ENCODE assay signal across 14 mouse cellular contexts in genomic region chr2:180411013-180411412, GRCm38 (mm10). TPM values are rescaled to one million over a fixed set of nuclear protein-coding genes. Genes with fewer than 3 reads are reported as not detected.
DNase-seq lines count a peak whose midpoint lies in the region; ATAC-seq lines count a peak whose summit lies in the region.
"Had no signal": no experiment of that assay in that cellular context is flagged by ENCODE, and none has a peak within 500 bp of the region (broad histone marks: within the 10 kb centered on the region; RNA-seq: fewer than 3 reads in every experiment).

No protein-coding gene starts in this region.

- no peak for ATAC-seq in kidney, embryonic 14.5 days (ENCODE audit: low FRiP score, low TSS enrichment)
- ATAC-seq in erythroid progenitor cell, adult 5-6 weeks (replicated peaks; ENCODE audit: low FRiP score, poor library complexity, severe bottlenecking): no peak

- H3K36me3 ChIP-seq in kidney, embryonic 14.5 days (ENCODE audit: control insufficient read depth, insufficient read depth, low read length): no peaks in the 10 kb centered on the region
- H3K36me3 ChIP-seq: heart, embryonic 13.5 days; hindbrain, embryonic 15.5 days had no signal

- H3K9ac ChIP-seq in kidney, embryonic 14.5 days (ENCODE audit: low read depth, low read length): no peak overlapping the region
- H3K9ac ChIP-seq: heart, embryonic 13.5 days; hindbrain, embryonic 15.5 days had no signal

- H3K4me2 ChIP-seq in kidney, embryonic 14.5 days (replicated peaks; ENCODE audit: low read depth, low read length): no peak overlapping the region
- H3K4me2 ChIP-seq: heart, embryonic 13.5 days; hindbrain, embryonic 15.5 days had no signal

- no peak overlapping the region for H3K27ac ChIP-seq in kidney, embryonic 14.5 days (ENCODE audit: low read depth, low read length)
- H3K27ac ChIP-seq: heart, embryonic 13.5 days; hindbrain, embryonic 15.5 days had no signal

- DNase-seq in kidney, postnatal 10 days: peak; percentile 43
- DNase-seq in NIH3T3 (ENCODE audit: low read depth): peak; percentile 18
- DNase-seq in embryo, embryonic 10 days (ENCODE audit: low spot score): peak; percentile 64
- peak; percentile 60 for DNase-seq in mesoderm, embryonic 11.5 days (ENCODE audit: low read depth, low spot score)
- DNase-seq in left cerebral cortex, adult 8-10 months (ENCODE audit: low spot score in 2 of 2): no peak
- DNase-seq: kidney, postnatal 14 days; layer of hippocampus, postnatal 36 days; liver; lung, postnatal 36 days had no signal

- H3K27me3 ChIP-seq in kidney, embryonic 14.5 days (ENCODE audit: control insufficient read depth, insufficient read depth, low read length): no peaks in the 10 kb centered on the region
- H3K27me3 ChIP-seq: heart, embryonic 13.5 days; hindbrain, embryonic 15.5 days had no signal

- no peaks in the 10 kb centered on the region for H3K4me1 ChIP-seq in kidney, embryonic 14.5 days (ENCODE audit: control insufficient read depth, insufficient read depth, low read length)
- H3K4me1 ChIP-seq: heart, embryonic 13.5 days had no signal

- WGBS in kidney, embryonic 14.5 days: 9% methylated on average over 8 of the region's 8 CpGs

- no peaks in the 10 kb centered on the region for H3K9me3 ChIP-seq in kidney, embryonic 14.5 days (ENCODE audit: control insufficient read depth, low read length)
- H3K9me3 ChIP-seq: heart, embryonic 13.5 days; hindbrain, embryonic 15.5 days had no signal

- H3K4me3 ChIP-seq in kidney, embryonic 14.5 days (ENCODE audit: low read length): no peak overlapping the region
- H3K4me3 ChIP-seq: heart, embryonic 13.5 days; hindbrain, embryonic 15.5 days had no signal

RNA-seq across cellular contexts. Expression of gene Slco4a1, which starts 45.0 kb away (rescaled TPM):
- 1.1 and 1.9 TPM in 2 replicates for polyA plus RNA-seq in kidney, embryonic 14.5 days (2014; fragmentation: Nextera tagmentation; extraction: Ambion mirVana)
- total RNA-seq in erythroid progenitor cell, adult 5-6 weeks (2015; ENCODE audit: low replicate concordance): 5.9 and 8.3 TPM in 2 replicates
- 1.5 TPM in 1 of 2 replicates, not detected in the other for total RNA-seq in erythroid progenitor cell, adult 5-6 weeks (2017; ENCODE audit: low replicate concordance)
- total RNA-seq in left cerebral cortex, adult 8-10 months (2022): 1 to 10 TPM; 1.8 to 3.6 (median 2.9) TPM
- total RNA-seq: gastrocnemius, adult 18-20 months had no signal

Comparison
In these comparisons a context has a peak if more than half of its experiments do, and no peak if none do; other contexts are left out.
1. DNase-seq: peak in kidney, postnatal 10 days (single experiment), NIH3T3 (single experiment), embryo, embryonic 10 days (single experiment) and mesoderm, embryonic 11.5 days (single experiment); none in left cerebral cortex, adult 8-10 months (0 of 2).